Mouse (Mus musculus) C2C12 (cell line): ENCODE data around the gene Cnep1r1.

Experiments
- CEBPB ChIP-seq: IDR thresholded peaks from one replicate; pipeline ENCODE4 v1.6.1; 2011; ENCODE audit warnings: low read depth, mild to moderate bottlenecking, control low read depth, moderate library complexity
- CTCF ChIP-seq: IDR thresholded peaks from one replicate; pipeline ENCODE4 v1.5.1; 2011; ENCODE audit not compliant: control insufficient read depth, insufficient read depth, insufficient read length
- MAX ChIP-seq: IDR thresholded peaks from one replicate; pipeline ENCODE4 v1.6.1; 2011; ENCODE audit warnings: mild to moderate bottlenecking, control low read depth
- MYOG ChIP-seq: IDR thresholded peaks from one replicate; pipeline ENCODE4 v1.6.1; 2011; ENCODE audit not compliant: control insufficient read depth, insufficient read length; ENCODE audit errors: extremely low read depth
- USF1 ChIP-seq: IDR thresholded peaks from one replicate; pipeline ENCODE4 v1.6.1; 2011; ENCODE audit warnings: low read depth, mild to moderate bottlenecking, control low read depth, moderate library complexity

DNA sequence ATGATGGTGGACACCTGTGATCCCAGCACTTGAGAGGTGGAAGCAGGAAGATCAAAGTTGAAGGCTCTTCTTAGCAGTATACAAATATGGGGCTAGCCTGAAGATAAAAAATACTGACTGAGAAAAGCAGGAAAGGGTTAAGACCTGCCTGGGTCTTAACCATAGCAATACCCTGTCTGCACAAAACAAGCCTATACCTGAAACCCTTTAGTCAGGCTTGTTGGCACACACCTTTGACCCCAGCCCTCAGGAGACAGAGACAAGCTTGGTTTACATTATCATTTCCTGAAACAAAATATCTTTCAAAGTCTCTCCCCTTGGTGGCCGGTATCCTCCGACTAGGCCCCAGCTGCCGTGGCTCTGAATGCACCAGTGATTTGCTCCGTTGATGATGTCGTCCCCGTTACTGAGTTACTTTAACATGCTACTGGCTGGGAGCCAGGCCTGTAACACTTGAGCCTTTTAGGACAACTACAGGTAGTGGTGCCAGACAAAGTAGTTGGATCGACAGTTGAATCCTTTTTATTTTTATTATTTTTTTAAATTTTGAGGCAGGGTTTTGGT, 12.3 kb downstream of the Cnep1r1 start:
- no peak for TF ChIP-seq USF1
- TF ChIP-seq CTCF, result no peak
- no peak for TF ChIP-seq MAX
- no peak for TF ChIP-seq MYOG
- TF ChIP-seq CEBPB, result no peak
